Mouse (Mus musculus): ENCODE data around the gene Tnp2. TPM values are rescaled to one million over a fixed set of nuclear protein-coding genes. Genes with fewer than 3 reads are reported as not detected.
A peak's percentile ranks its signal among the peaks of the same experiment; 100 is the strongest.

The Tnp2 gene
- polyA plus RNA-seq, 1 experiment from 2014 or later, result not detected

- ATAC-seq (ENCODE audit: low read depth), result no peak
- no peak overlapping the region for H3K27ac ChIP-seq (replicated peaks; ENCODE audit: low read depth, low read length)
These were observed 33.8 kb downstream of the Tnp2 start for GRCm38 (mm10) chr16:10754521-10755296.

GRCm38 (mm10) chr16:10749824-10750223 is 38.6 kb downstream of the Tnp2 start:
- Histone ChIP-seq H3K27ac (replicated peaks; ENCODE audit: low read depth, low read length) (no peak overlapping the region), H3K4me1 (ENCODE audit: control insufficient read depth, insufficient read depth, low read length) (peaks cover 3% of the 10 kb centered on the region; the same call in 1 of the 2 replicates), H3K4me3 (ENCODE audit: low read depth, low read length) (no peak overlapping the region), H3K9ac (ENCODE audit: low read depth, low read length) (no peak overlapping the region), H3K4me2 (ENCODE audit: low read depth, low read length) (no peak overlapping the region), H3K9me3 (ENCODE audit: control insufficient read depth, low read length) (no peaks in the 10 kb centered on the region), H3K36me3 (ENCODE audit: control insufficient read depth, insufficient read depth, low read length) (no peaks in the 10 kb centered on the region), H3K27me3 (replicated peaks; ENCODE audit: control insufficient read depth, insufficient read depth, low read length) (no peaks in the 10 kb centered on the region)
- DNase-seq (ENCODE audit: low spot score) (peak; percentile 56), ATAC-seq (ENCODE audit: low read depth) (peak; percentile 50; the same call in 1 of the 2 replicates)
- WGBS, result 47% methylated on average over 7 of the region's 7 CpGs

More at GRCm38 (mm10) chr16:10754521-10755296, 33.8 kb downstream of the Tnp2 start:
- no peaks in the 10 kb centered on the region for H3K9me3 ChIP-seq (ENCODE audit: control insufficient read depth, low read length)
- no peaks in the 10 kb centered on the region for H3K4me1 ChIP-seq (ENCODE audit: control insufficient read depth, insufficient read depth, low read length)
- no peaks in the 10 kb centered on the region for H3K36me3 ChIP-seq (ENCODE audit: control insufficient read depth, insufficient read depth, low read length)
- H3K9ac ChIP-seq (ENCODE audit: low read depth, low read length), result no peak overlapping the region
- no peaks in the 10 kb centered on the region for H3K27me3 ChIP-seq (replicated peaks; ENCODE audit: control insufficient read depth, insufficient read depth, low read length)
- no peak overlapping the region for H3K4me2 ChIP-seq (ENCODE audit: low read depth, low read length)
- WGBS, result 87% methylated on average over 3 of the region's 3 CpGs
- no peak for DNase-seq (ENCODE audit: low spot score)
- H3K4me3 ChIP-seq (ENCODE audit: low read depth, low read length), result no peak overlapping the region

DNA sequence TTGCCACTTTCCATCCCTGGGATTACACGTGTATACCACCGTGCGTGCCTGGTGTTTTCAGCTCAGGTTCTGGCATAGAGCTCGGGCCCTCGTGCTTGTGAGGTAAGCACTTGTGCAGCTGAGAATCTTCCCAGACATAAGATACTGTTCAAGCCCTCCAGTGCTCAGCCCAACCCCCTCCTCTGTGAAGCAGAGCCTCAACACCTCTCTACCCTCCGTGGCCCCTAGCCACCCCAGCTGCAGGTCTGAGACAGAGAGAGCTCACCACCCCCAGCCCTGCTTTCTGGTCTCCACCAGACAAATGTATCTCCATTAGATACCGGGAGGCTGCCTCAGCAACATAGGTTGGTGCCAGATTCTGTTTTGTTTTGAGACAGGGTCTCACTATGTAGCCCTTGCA is 39.2 kb downstream of the Tnp2 start:
- Histone ChIP-seq H3K27me3 (replicated peaks; ENCODE audit: control insufficient read depth, insufficient read depth, low read length) (no peaks in the 10 kb centered on the region), H3K27ac (replicated peaks; ENCODE audit: low read depth, low read length) (no peak overlapping the region), H3K4me3 (ENCODE audit: low read depth, low read length) (no peak overlapping the region), H3K4me2 (ENCODE audit: low read depth, low read length) (no peak overlapping the region), H3K4me1 (ENCODE audit: control insufficient read depth, insufficient read depth, low read length) (peaks cover 3% of the 10 kb centered on the region; the same call in 1 of the 2 replicates), H3K36me3 (ENCODE audit: control insufficient read depth, insufficient read depth, low read length) (no peaks in the 10 kb centered on the region), H3K9me3 (ENCODE audit: control insufficient read depth, low read length) (no peaks in the 10 kb centered on the region), H3K9ac (ENCODE audit: low read depth, low read length) (no peak overlapping the region)
- ATAC-seq (ENCODE audit: low read depth) (0 out of 2 replicates have a peak, but pooled peaks have one; percentile 24), DNase-seq (ENCODE audit: low spot score) (no peak)
- 56% methylated on average over 7 of the region's 7 CpGs for WGBS

GRCm38 (mm10) chr16:10741082-10741481 is 47.4 kb downstream of the Tnp2 start:
- Histone ChIP-seq H3K4me1 (ENCODE audit: control insufficient read depth, insufficient read depth, low read length) (peaks cover 8% of the 10 kb centered on the region; the same call in 1 of the 2 replicates), H3K36me3 (ENCODE audit: control insufficient read depth, insufficient read depth, low read length) (no peaks in the 10 kb centered on the region), H3K27ac (replicated peaks; ENCODE audit: low read depth, low read length) (no peak overlapping the region), H3K4me2 (ENCODE audit: low read depth, low read length) (no peak overlapping the region), H3K9ac (ENCODE audit: low read depth, low read length) (no peak overlapping the region), H3K4me3 (ENCODE audit: low read depth, low read length) (no peak overlapping the region), H3K27me3 (replicated peaks; ENCODE audit: control insufficient read depth, insufficient read depth, low read length) (no peaks in the 10 kb centered on the region), H3K9me3 (ENCODE audit: control insufficient read depth, low read length) (no peaks in the 10 kb centered on the region)
- ATAC-seq (ENCODE audit: low read depth) (0 out of 2 replicates have a peak, but pooled peaks have one; percentile 41), DNase-seq (ENCODE audit: low spot score) (peak; percentile 70)
- 74% methylated on average over 2 of the region's 2 CpGs for WGBS

GRCm38 (mm10) chr16:10739854-10740398 is 48.5 kb downstream of the Tnp2 start:
- H3K9ac ChIP-seq (ENCODE audit: low read depth, low read length), result no peak overlapping the region

GRCm38 (mm10) chr16:10738866-10739265 is 49.6 kb downstream of the Tnp2 start:
- Histone ChIP-seq H3K4me2 (ENCODE audit: low read depth, low read length) (no peak overlapping the region), H3K4me3 (ENCODE audit: low read depth, low read length) (no peak overlapping the region), H3K4me1 (ENCODE audit: control insufficient read depth, insufficient read depth, low read length) (peaks cover 8% of the 10 kb centered on the region; the same call in 1 of the 2 replicates), H3K27me3 (replicated peaks; ENCODE audit: control insufficient read depth, insufficient read depth, low read length) (no peaks in the 10 kb centered on the region), H3K9me3 (ENCODE audit: control insufficient read depth, low read length) (no peaks in the 10 kb centered on the region), H3K36me3 (ENCODE audit: control insufficient read depth, insufficient read depth, low read length) (no peaks in the 10 kb centered on the region), H3K9ac (ENCODE audit: low read depth, low read length) (no peak overlapping the region), H3K27ac (replicated peaks; ENCODE audit: low read depth, low read length) (no peak overlapping the region)
- 75% methylated on average over 3 of the region's 3 CpGs for WGBS
- no peak for DNase-seq (ENCODE audit: low spot score)
- ATAC-seq (ENCODE audit: low read depth), result no peak

More at GRCm38 (mm10) chr16:10739854-10740398, 48.5 kb downstream of the Tnp2 start:
- DNase-seq (ENCODE audit: low spot score) (no peak), ATAC-seq (ENCODE audit: low read depth) (no peak)
- H3K36me3 ChIP-seq (ENCODE audit: control insufficient read depth, insufficient read depth, low read length), result no peaks in the 10 kb centered on the region
- no peaks in the 10 kb centered on the region for H3K27me3 ChIP-seq (replicated peaks; ENCODE audit: control insufficient read depth, insufficient read depth, low read length)
- no peak overlapping the region for H3K4me3 ChIP-seq (ENCODE audit: low read depth, low read length)
- no peaks in the 10 kb centered on the region for H3K9me3 ChIP-seq (ENCODE audit: control insufficient read depth, low read length)
- H3K27ac ChIP-seq (replicated peaks; ENCODE audit: low read depth, low read length), result no peak overlapping the region
- peaks cover 8% of the 10 kb centered on the region; the same call in 1 of the 2 replicates for H3K4me1 ChIP-seq (ENCODE audit: control insufficient read depth, insufficient read depth, low read length)
- H3K4me2 ChIP-seq (ENCODE audit: low read depth, low read length), result no peak overlapping the region
- WGBS, result 50% methylated on average over 9 of the region's 9 CpGs

Other genes with a start within 250 kb of the Tnp2 start
- 28.0 and 30.3 TPM in 2 replicates for gene Dexi, start 245.6 kb downstream of the Tnp2 start, polyA plus RNA-seq (2014; fragmentation: Nextera tagmentation; extraction: Ambion mirVana)
- gene Clec16a, start 243.3 kb downstream of the Tnp2 start, polyA plus RNA-seq (2014; fragmentation: Nextera tagmentation; extraction: Ambion mirVana), result 26.8 and 29.6 TPM in 2 replicates
- gene Socs1, start 3.1 kb downstream of the Tnp2 start, polyA plus RNA-seq (2014; fragmentation: Nextera tagmentation; extraction: Ambion mirVana), result 10.8 and 11.4 TPM in 2 replicates
- not detected in 2 replicates for gene Prm3, start 2.3 kb upstream of the Tnp2 start, polyA plus RNA-seq (2014; fragmentation: Nextera tagmentation; extraction: Ambion mirVana)
- gene Prm2, start 7.5 kb upstream of the Tnp2 start, polyA plus RNA-seq (2014; fragmentation: Nextera tagmentation; extraction: Ambion mirVana), result not detected in 2 replicates
- gene Prm1, start 17.2 kb upstream of the Tnp2 start, polyA plus RNA-seq (2014; fragmentation: Nextera tagmentation; extraction: Ambion mirVana), result not detected in 2 replicates
- not detected in 2 replicates for gene Gm11172, start 24.3 kb upstream of the Tnp2 start, polyA plus RNA-seq (2014; fragmentation: Nextera tagmentation; extraction: Ambion mirVana)
- 2.0 and 3.3 TPM in 2 replicates for gene Rmi2, start 46.4 kb upstream of the Tnp2 start, polyA plus RNA-seq (2014; fragmentation: Nextera tagmentation; extraction: Ambion mirVana)

Measured in embryonic facial prominence, embryonic 14.5 days (tissue).